Mouse (Mus musculus): ENCODE data around the gene Tcf3. TPM values are rescaled to one million over a fixed set of nuclear protein-coding genes. Genes with fewer than 3 reads are reported as not detected.

Gene Tcf3
- polyA plus RNA-seq, 2 experiments = 129 to 191 TPM

DNA sequence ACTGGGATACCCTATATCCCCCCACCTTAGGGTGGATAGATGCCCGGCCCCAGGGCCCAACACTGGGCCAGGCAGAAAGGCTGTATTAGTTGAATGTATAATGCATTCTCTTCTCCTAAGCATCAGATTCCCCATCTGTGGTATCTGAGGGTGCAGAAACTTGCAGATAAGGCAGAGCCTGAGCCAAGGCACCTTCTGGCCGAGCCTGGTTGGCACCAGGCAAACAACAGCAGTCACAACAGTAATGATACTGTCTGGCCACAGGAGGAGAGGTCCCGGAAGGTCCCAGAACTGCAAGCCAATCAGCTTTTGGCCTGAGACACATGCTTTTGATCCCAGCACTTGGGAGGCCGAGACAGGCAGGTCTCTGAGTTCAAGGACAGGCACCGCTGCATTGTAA, 22.2 kb upstream of the Tcf3 start:
- no peak for DNase-seq (ENCODE audit: low spot score)
- no peak overlapping the region for H3K4me3 ChIP-seq (replicated peaks; ENCODE audit: low read length)
- H3K27me3 ChIP-seq (ENCODE audit: control insufficient read depth, insufficient read depth, low read length) = no peaks in the 10 kb centered on the region
- H3K4me2 ChIP-seq (replicated peaks; ENCODE audit: low read depth, low read length, severe bottlenecking) = no peak overlapping the region
- H3K9ac ChIP-seq (ENCODE audit: low read depth, low read length, severe bottlenecking) = no peak overlapping the region
- H3K4me1 ChIP-seq (ENCODE audit: control insufficient read depth, insufficient read depth, low read length) = no peaks in the 10 kb centered on the region
- whole genome bisulfite sequencing = 79% methylated on average over 5 of the region's 5 CpGs
- no peak for ATAC-seq (ENCODE audit: low FRiP score, low read depth)
- TF ChIP-seq POLR2A (IDR thresholded peaks at IDR 0.05; ENCODE audit: borderline replicate concordance, extremely low read depth, insufficient read depth, insufficient read length) = no peak
- H3K27ac ChIP-seq (replicated peaks; ENCODE audit: low read depth, low read length) = no peak overlapping the region
- H3K9me3 ChIP-seq (ENCODE audit: control insufficient read depth, low read length) = no peaks in the 10 kb centered on the region
- H3K36me3 ChIP-seq (ENCODE audit: control insufficient read depth, insufficient read depth, low read length) = no peaks in the 10 kb centered on the region

DNA sequence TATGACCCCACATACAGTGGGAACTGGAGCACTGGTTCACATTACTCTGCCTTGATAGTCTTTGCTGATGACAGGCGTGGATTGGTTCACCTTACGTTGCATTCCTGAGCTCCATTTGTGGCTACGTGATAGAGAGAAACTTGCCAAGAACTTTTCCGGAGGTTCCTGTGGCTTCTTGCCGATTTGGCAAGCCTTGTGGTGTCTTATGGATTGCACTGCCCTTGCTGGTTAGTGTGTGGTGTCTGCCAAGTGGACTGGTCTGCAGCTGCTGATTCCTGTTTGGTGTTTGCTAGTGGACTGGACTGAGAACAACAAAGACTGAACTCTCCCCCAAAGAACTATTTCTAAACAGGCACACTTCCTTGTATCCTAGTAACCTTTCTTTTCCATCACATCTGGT, 21.3 kb upstream of the Tcf3 start:
- DNase-seq (ENCODE audit: low spot score) (no peak), ATAC-seq (ENCODE audit: low FRiP score, low read depth) (no peak)
- H3K9ac ChIP-seq (ENCODE audit: low read depth, low read length, severe bottlenecking) = no peak overlapping the region
- H3K9me3 ChIP-seq (ENCODE audit: control insufficient read depth, low read length) = no peaks in the 10 kb centered on the region
- H3K4me1 ChIP-seq (ENCODE audit: control insufficient read depth, insufficient read depth, low read length) = no peaks in the 10 kb centered on the region
- WGBS = 81% methylated on average over 5 of the region's 5 CpGs
- no peak overlapping the region for H3K4me2 ChIP-seq (replicated peaks; ENCODE audit: low read depth, low read length, severe bottlenecking)
- H3K27ac ChIP-seq (replicated peaks; ENCODE audit: low read depth, low read length) = no peak overlapping the region
- H3K36me3 ChIP-seq (ENCODE audit: control insufficient read depth, insufficient read depth, low read length) = no peaks in the 10 kb centered on the region
- no peaks in the 10 kb centered on the region for H3K27me3 ChIP-seq (ENCODE audit: control insufficient read depth, insufficient read depth, low read length)
- H3K4me3 ChIP-seq (replicated peaks; ENCODE audit: low read length) = no peak overlapping the region
- no peak for TF ChIP-seq POLR2A (IDR thresholded peaks at IDR 0.05; ENCODE audit: borderline replicate concordance, extremely low read depth, insufficient read depth, insufficient read length)

DNA sequence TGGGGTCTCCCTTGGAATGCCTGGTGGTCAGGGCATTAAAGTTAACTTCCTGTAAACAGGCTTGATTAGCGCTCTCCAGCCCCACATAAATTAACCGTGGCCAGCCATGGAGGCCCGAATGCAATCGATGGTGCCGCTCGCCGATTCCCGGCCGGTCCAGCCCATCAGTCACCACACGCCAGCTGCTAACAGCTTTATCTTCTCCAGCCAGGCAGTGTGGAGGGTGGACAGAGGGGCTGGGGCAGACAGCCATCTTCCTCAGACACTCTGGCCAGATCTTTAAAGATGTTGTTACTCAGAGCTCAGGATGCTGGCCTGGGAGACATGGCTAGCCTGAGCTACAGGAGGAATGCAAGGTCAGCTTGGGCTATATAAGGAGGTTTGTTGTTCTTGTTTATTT, 20.2 kb upstream of the Tcf3 start:
- Histone ChIP-seq H3K27me3 (ENCODE audit: control insufficient read depth, insufficient read depth, low read length) (no peaks in the 10 kb centered on the region), H3K9me3 (ENCODE audit: control insufficient read depth, low read length) (no peaks in the 10 kb centered on the region), H3K36me3 (ENCODE audit: control insufficient read depth, insufficient read depth, low read length) (no peaks in the 10 kb centered on the region), H3K4me2 (replicated peaks; ENCODE audit: low read depth, low read length, severe bottlenecking) (no peak overlapping the region), H3K4me1 (ENCODE audit: control insufficient read depth, insufficient read depth, low read length) (no peaks in the 10 kb centered on the region), H3K9ac (ENCODE audit: low read depth, low read length, severe bottlenecking) (no peak overlapping the region), H3K4me3 (replicated peaks; ENCODE audit: low read length) (no peak overlapping the region), H3K27ac (replicated peaks; ENCODE audit: low read depth, low read length) (no peak overlapping the region)
- DNase-seq (ENCODE audit: low spot score) (no peak), ATAC-seq (ENCODE audit: low FRiP score, low read depth) (no peak)
- WGBS = 36% methylated on average over 10 of the region's 10 CpGs
- TF ChIP-seq POLR2A (IDR thresholded peaks at IDR 0.05; ENCODE audit: borderline replicate concordance, extremely low read depth, insufficient read depth, insufficient read length) = no peak

DNA sequence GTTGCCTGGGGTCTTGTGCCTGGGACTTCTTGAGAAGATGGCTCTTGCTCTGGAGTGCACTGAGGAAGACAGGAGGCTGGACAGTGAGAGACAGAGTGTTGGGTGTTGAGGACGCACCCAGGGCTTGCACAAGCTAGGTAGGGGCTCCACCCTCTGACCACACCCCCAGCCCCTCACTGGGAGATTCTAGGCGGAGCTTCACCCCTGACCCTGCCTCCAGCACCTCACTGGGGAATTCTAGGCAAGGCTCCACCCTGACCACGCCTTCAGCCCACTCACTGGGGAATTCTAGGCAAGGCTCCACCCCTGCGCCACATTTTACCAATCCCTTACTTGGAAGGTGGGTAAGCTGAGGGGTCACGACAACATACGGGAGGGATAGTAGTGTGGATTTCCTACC, 17.2 kb upstream of the Tcf3 start:
- Histone ChIP-seq H3K9ac (ENCODE audit: low read depth, low read length, severe bottlenecking) (no peak overlapping the region), H3K4me3 (replicated peaks; ENCODE audit: low read length) (no peak overlapping the region), H3K27ac (replicated peaks; ENCODE audit: low read depth, low read length) (no peak overlapping the region), H3K4me2 (replicated peaks; ENCODE audit: low read depth, low read length, severe bottlenecking) (no peak overlapping the region), H3K36me3 (ENCODE audit: control insufficient read depth, insufficient read depth, low read length) (no peaks in the 10 kb centered on the region), H3K9me3 (ENCODE audit: control insufficient read depth, low read length) (no peaks in the 10 kb centered on the region), H3K27me3 (ENCODE audit: control insufficient read depth, insufficient read depth, low read length) (0 out of 2 replicates have a peak, but pooled peaks cover 4% of the 10 kb centered on the region), H3K4me1 (ENCODE audit: control insufficient read depth, insufficient read depth, low read length) (no peaks in the 10 kb centered on the region)
- no peak for DNase-seq (ENCODE audit: low spot score)
- no peak for TF ChIP-seq POLR2A (IDR thresholded peaks at IDR 0.05; ENCODE audit: borderline replicate concordance, extremely low read depth, insufficient read depth, insufficient read length)
- ATAC-seq (ENCODE audit: low FRiP score, low read depth) = no peak
- WGBS = 9% methylated on average over 6 of the region's 6 CpGs

DNA sequence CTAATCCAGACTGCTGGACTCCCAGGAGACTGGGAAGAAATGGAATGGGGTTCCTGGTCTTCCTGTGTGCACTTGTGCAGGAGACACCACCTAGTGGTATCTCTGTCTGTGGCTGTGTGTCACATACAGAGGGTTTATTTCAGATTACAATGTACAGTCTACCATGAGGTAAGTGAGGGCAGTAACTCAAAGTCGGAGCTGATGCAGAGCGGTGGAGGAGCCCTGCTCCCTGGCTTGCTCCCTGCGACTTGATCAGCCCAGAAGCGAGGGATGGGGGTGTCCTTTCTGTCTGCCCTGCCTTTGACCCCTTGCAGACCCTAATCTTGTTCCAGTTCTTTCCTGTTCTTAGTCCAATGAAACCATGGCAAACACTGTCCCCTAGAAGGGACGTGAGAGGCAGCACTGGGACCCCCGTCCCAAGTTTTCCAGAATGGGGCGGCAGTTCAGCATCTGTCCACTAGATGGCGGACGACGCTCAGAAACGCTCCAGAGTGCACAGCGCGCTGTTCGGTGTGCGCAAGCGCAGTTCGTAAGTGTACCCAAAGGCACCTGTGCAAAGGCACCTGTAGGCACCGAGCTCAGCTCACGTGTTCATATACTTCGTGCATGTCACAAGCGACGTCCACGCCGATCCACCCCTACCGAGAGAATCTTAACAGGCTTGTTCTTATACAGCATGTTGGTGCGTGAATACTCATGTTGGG, 12.6 kb upstream of the Tcf3 start:
- TF ChIP-seq POLR2A (IDR thresholded peaks at IDR 0.05; ENCODE audit: borderline replicate concordance, extremely low read depth, insufficient read depth, insufficient read length) = no peak
- WGBS = 6% methylated on average over 26 of the region's 26 CpGs
- H3K4me3 ChIP-seq (replicated peaks; ENCODE audit: low read length) = no peak overlapping the region
- H3K9ac ChIP-seq (ENCODE audit: low read depth, low read length, severe bottlenecking) = no peak overlapping the region
- no peaks in the 10 kb centered on the region for H3K9me3 ChIP-seq (ENCODE audit: control insufficient read depth, low read length)
- DNase-seq (ENCODE audit: low spot score) (peak; percentile 81), ATAC-seq (ENCODE audit: low FRiP score, low read depth) (peak; percentile 69)
- no peaks in the 10 kb centered on the region for H3K4me1 ChIP-seq (ENCODE audit: control insufficient read depth, insufficient read depth, low read length)
- no peaks in the 10 kb centered on the region for H3K36me3 ChIP-seq (ENCODE audit: control insufficient read depth, insufficient read depth, low read length)
- H3K27ac ChIP-seq (replicated peaks; ENCODE audit: low read depth, low read length) = no peak overlapping the region
- H3K4me2 ChIP-seq (replicated peaks; ENCODE audit: low read depth, low read length, severe bottlenecking) = no peak overlapping the region
- H3K27me3 ChIP-seq (ENCODE audit: control insufficient read depth, insufficient read depth, low read length) = 0 out of 2 replicates have a peak, but pooled peaks cover 4% of the 10 kb centered on the region
